Mouse (Mus musculus) T-helper 1 cell (primary cell): ENCODE results near the gene Rab6b.

Experiments
- in situ Hi-C: fragments of 300-600 bp; cut with MboI, MseI; formaldehyde crosslinking; loops from one replicate; pipeline ENCODE4 v1.15.1; 2025; ENCODE audit warnings: high pct_unique_total_duplicates

Rab6b gene

GRCm38 (mm10) chr9:103201561-103202260, 90.1 kb downstream of the Rab6b start, which contains the start of gene Srprb:
Gene Srprb (minus strand): TSS chr9:103202137.
- in situ Hi-C loops: no loop called here

GRCm38 (mm10) chr9:103205786-103206185, 94.2 kb downstream of the Rab6b start:
- in situ Hi-C loops: no loop called here

- in situ Hi-C loops: no loop called here
These were observed 96.3 kb downstream of the Rab6b start for GRCm38 (mm10) chr9:103207846-103208245.

GRCm38 (mm10) chr9:103208802-103209423, 97.3 kb downstream of the Rab6b start:
- in situ Hi-C loops: no loop called here

GRCm38 (mm10) chr9:103212654-103213420, 101.2 kb downstream of the Rab6b start:
- in situ Hi-C loops: no loop called here

GRCm38 (mm10) chr9:103213631-103214030, 102.0 kb downstream of the Rab6b start:
- in situ Hi-C loops: no loop called here

GRCm38 (mm10) chr9:103214281-103214680, 102.7 kb downstream of the Rab6b start:
- in situ Hi-C loops: no loop called here

GRCm38 (mm10) chr9:103224721-103225120, 113.1 kb downstream of the Rab6b start:
- in situ Hi-C loops: loop anchor here (5.0 kb wide), 1 partner anchor 58 kb away; no protein-coding TSS in a partner anchor

GRCm38 (mm10) chr9:103225464-103225863, 113.9 kb downstream of the Rab6b start:
- in situ Hi-C loops: loop anchor here (5.0 kb wide), 1 partner anchor 57 kb away; no protein-coding TSS in a partner anchor

GRCm38 (mm10) chr9:103226806-103227205, 115.2 kb downstream of the Rab6b start:
- in situ Hi-C loops: loop anchor here (5.0 kb wide), 1 partner anchor 55 kb away; no protein-coding TSS in a partner anchor

- in situ Hi-C loops: loop anchor here (5.0 kb wide), 1 partner anchor 55 kb away; no protein-coding TSS in a partner anchor
These were observed 116.2 kb downstream of the Rab6b start for GRCm38 (mm10) chr9:103227760-103228159.

- in situ Hi-C loops: loop anchor here (5.0 kb wide), 1 partner anchor 54 kb away; no protein-coding TSS in a partner anchor
These were observed 116.9 kb downstream of the Rab6b start for GRCm38 (mm10) chr9:103228370-103229003.

GRCm38 (mm10) chr9:103229037-103229867, 117.7 kb downstream of the Rab6b start:
- in situ Hi-C loops: loop anchor here (5.0 kb wide), 1 partner anchor 53 kb away; no protein-coding TSS in a partner anchor

- in situ Hi-C loops: no loop called here
These were observed 118.8 kb downstream of the Rab6b start, which contains the start of the genes Gm20425 and Trf for GRCm38 (mm10) chr9:103230151-103230951. Gene Gm20425 (minus strand): TSS chr9:103230307. Gene Trf (minus strand): TSS chr9:103230444.

- in situ Hi-C loops: no loop called here
These were observed 120.8 kb downstream of the Rab6b start for GRCm38 (mm10) chr9:103232232-103233005.

- in situ Hi-C loops: no loop called here
These were observed 121.4 kb downstream of the Rab6b start for GRCm38 (mm10) chr9:103233006-103233395.

- in situ Hi-C loops: no loop called here
These were observed 122.5 kb downstream of the Rab6b start for GRCm38 (mm10) chr9:103234059-103234458.

GRCm38 (mm10) chr9:103234565-103235165, 123.1 kb downstream of the Rab6b start:
- in situ Hi-C loops: no loop called here
